Mouse (Mus musculus) liver, embryonic 16.5 days (tissue): ENCODE data around the gene Metap1d. TPM values are rescaled to one million over a fixed set of nuclear protein-coding genes. Genes with fewer than 3 reads are reported as not detected.

Experiments used
- ATAC-seq: fragments of 200-750 bp; cut with Nextera tagmentation; 2 replicates; pipeline ENCODE4 v1.8.0; 2017; ENCODE audit warnings: low read depth, mild to moderate bottlenecking, moderate number of reproducible peaks, moderate library complexity
- H3K27ac ChIP-seq: fragments of 300-500 bp; sonication (generic); 2 replicates; pipeline ENCODE4 v1.5.1; 2014; ENCODE audit warnings: mild to moderate bottlenecking, low read length
- H3K27me3 ChIP-seq: fragments of 300-500 bp; sonication (generic); 2 replicates; pipeline ENCODE4 v1.6.1; 2014; ENCODE audit warnings: low read depth, low read length, mixed read lengths; ENCODE audit not compliant: control insufficient read depth, insufficient read depth
- H3K36me3 ChIP-seq: fragments of 300-500 bp; sonication (generic); 2 replicates; pipeline ENCODE4 v1.6.1; 2014; ENCODE audit warnings: mild to moderate bottlenecking; ENCODE audit not compliant: control insufficient read depth, insufficient read depth
- H3K4me1 ChIP-seq: fragments of 300-500 bp; sonication (generic); 2 replicates; pipeline ENCODE4 v1.6.1; 2014; ENCODE audit warnings: low read depth, low read length, mixed read lengths; ENCODE audit not compliant: control insufficient read depth
- H3K4me2 ChIP-seq: fragments of 300-500 bp; sonication (generic); 2 replicates; pipeline ENCODE4 v1.6.1; 2014; ENCODE audit warnings: low read depth, low read length, mixed read lengths
- H3K4me3 ChIP-seq: fragments of 300-500 bp; sonication (generic); 2 replicates; pipeline ENCODE4 v1.5.1; 2014; ENCODE audit warnings: low read depth, mild to moderate bottlenecking, low read length
- H3K9ac ChIP-seq: fragments of 300-500 bp; sonication (generic); 2 replicates; pipeline ENCODE4 v1.6.1; 2014; ENCODE audit warnings: low read depth, low read length
- H3K9me3 ChIP-seq: fragments of 300-500 bp; sonication (generic); replicated peaks from 2 replicates; pipeline ENCODE4 v1.6.1; 2016; ENCODE audit warnings: low read length; ENCODE audit not compliant: control insufficient read depth
- whole genome bisulfite sequencing: fragments of 180-500 bp; shearing (Covaris S2); extraction: QIAGEN DNeasy Blood & Tissue Kit; methylation state at CpG from one replicate; pipeline ENCODE4 v1.1.7; 2014; ENCODE audit not compliant: insufficient replicate concordance; 5-methylcytosine and 5-hydroxymethylcytosine counted together
- polyA plus RNA-seq: library from polyadenylated mRNA; unstranded; fragments of >200 nt; fragmentation: Nextera tagmentation; extraction: Ambion mirVana; gene quantifications from 2 replicates; pipeline ENCODE4 v1.2.1, GENCODE M21; 2015

Gene Metap1d
- polyA plus RNA-seq, 1 experiment from 2014 or later, result 24.9 TPM

DNA sequence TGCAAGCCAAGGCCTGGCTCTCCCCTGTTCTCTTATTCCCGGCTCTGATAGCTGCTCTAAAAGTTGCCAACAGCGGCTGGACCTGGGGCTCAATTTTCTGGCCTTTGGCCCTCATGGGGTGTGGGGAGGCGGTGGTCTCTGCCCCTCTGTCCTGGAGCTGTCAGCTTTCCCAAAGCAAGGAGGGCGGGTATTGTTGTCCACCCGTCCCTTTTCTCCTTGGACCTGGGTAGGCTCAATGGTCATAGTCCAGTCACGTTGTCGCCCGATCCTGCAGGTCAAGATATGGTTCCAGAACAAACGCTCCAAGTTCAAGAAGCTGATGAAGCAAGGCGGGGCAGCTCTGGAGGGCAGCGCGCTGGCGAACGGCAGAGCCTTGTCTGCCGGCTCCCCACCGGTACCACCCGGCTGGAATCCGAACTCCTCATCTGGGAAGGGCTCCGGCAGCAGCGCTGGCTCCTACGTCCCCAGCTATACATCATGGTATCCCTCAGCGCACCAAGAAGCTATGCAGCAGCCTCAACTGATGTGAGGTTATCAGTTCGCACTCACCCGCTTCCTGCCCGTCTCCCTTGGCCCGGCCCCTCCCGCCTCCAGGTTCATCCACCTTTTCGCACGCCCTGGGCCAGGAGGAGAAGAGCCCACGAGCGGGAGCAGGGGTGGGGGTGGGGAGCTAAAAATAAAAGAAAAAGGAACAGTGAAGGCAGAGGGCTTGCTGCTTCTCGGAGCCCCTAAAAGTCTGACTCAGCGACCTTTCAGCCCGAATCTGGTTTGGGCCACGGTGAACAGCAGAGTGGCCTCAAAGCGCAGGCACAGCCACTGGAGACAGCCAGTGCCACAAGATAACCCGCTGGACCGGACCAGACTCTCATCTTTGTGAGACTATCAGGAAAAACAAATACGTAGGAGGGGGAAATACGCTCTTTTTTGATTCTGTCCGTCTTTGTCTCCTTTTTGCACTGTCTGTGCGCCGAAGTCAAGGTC, 79.2 kb downstream of the Metap1d start:
- no peaks in the 10 kb centered on the region for H3K36me3 ChIP-seq
- ATAC-seq, result no peak
- peaks cover 14% of the 10 kb centered on the region for H3K4me1 ChIP-seq
- no peak overlapping the region for H3K4me2 ChIP-seq
- H3K4me3 ChIP-seq, result no peak overlapping the region
- 1% methylated on average over 43 of the region's 43 CpGs for WGBS
- peaks cover 97% of the 10 kb centered on the region for H3K27me3 ChIP-seq
- H3K27ac ChIP-seq, result no peak overlapping the region
- H3K9me3 ChIP-seq, result no peaks in the 10 kb centered on the region
- H3K9ac ChIP-seq, result no peak overlapping the region

GRCm38 (mm10) chr2:71533094-71533493, 80.0 kb downstream of the Metap1d start:
- no peak overlapping the region for H3K4me3 ChIP-seq
- no peak overlapping the region for H3K9ac ChIP-seq
- peaks cover 97% of the 10 kb centered on the region for H3K27me3 ChIP-seq
- H3K36me3 ChIP-seq, result no peaks in the 10 kb centered on the region
- H3K4me1 ChIP-seq, result peaks cover 14% of the 10 kb centered on the region
- no peaks in the 10 kb centered on the region for H3K9me3 ChIP-seq
- no peak overlapping the region for H3K27ac ChIP-seq
- 7% methylated on average over 5 of the region's 5 CpGs for WGBS
- ATAC-seq, result no peak
- no peak overlapping the region for H3K4me2 ChIP-seq

- no peak overlapping the region for H3K9ac ChIP-seq
- no peak overlapping the region for H3K27ac ChIP-seq
- no peak overlapping the region for H3K4me2 ChIP-seq
- no peak overlapping the region for H3K4me3 ChIP-seq
- H3K27me3 ChIP-seq, result peaks cover 97% of the 10 kb centered on the region
- no peaks in the 10 kb centered on the region for H3K36me3 ChIP-seq
- 1% methylated on average over 20 of the region's 20 CpGs for WGBS
- H3K4me1 ChIP-seq, result peaks cover 6% of the 10 kb centered on the region
- no peak for ATAC-seq
- H3K9me3 ChIP-seq, result no peaks in the 10 kb centered on the region
These were observed 81.4 kb downstream of the Metap1d start for GRCm38 (mm10) chr2:71534242-71535052.

DNA sequence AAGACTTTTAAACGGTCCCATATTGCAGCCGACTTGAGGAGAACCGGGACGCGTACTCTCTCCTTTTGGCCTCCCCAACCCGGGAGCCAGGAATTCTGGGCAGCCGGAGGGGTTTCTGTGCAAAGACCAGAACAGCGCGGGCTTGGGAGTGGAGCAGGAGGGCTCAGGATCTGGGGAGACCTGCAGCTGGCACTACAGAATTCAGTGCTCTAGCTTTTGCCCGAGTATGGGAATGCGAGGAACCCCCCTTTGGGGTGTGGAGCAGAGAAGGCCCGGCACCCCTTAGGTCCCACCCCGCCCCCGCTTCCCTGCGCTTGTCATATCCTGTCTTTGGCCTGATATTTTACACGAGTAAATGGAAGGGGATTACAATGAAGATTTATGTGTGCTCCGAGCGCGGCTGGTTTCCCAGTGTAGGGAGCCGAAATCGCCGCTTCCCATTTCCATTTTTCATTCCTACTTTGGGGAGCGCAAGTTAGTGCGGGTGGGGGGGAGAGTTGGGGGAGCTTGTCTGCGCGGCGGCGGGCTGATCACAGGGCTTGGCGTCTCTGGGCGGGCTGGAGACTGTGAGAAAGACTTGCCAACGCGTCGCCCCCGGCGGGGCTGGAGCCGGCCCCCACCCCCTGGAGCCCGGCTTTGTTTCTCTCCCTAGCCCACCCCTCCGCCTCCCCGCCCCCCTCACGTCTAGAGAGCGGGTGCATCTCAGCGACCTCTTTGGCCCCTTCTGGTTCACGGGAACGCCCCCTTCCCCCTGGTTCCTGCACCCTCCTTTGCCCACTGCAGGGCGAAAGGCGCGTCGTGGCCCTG, 87.7 kb downstream of the Metap1d start:
- Histone ChIP-seq H3K9me3 (no peaks in the 10 kb centered on the region), H3K4me2 (no peak overlapping the region), H3K9ac (no peak overlapping the region), H3K27me3 (peaks cover 100% of the 10 kb centered on the region), H3K4me3 (no peak overlapping the region; the same call in 1 of the 2 replicates), H3K27ac (no peak overlapping the region), H3K4me1 (peaks cover 9% of the 10 kb centered on the region), H3K36me3 (no peaks in the 10 kb centered on the region)
- WGBS, result 2% methylated on average over 48 of the region's 48 CpGs
- ATAC-seq, result no peak

GRCm38 (mm10) chr2:71541418-71542226, 88.5 kb downstream of the Metap1d start:
- H3K4me2 ChIP-seq, result no peak overlapping the region
- WGBS, result 3% methylated on average over 32 of the region's 37 CpGs
- H3K27me3 ChIP-seq, result peaks cover 100% of the 10 kb centered on the region
- H3K4me3 ChIP-seq, result no peak overlapping the region
- H3K36me3 ChIP-seq, result no peaks in the 10 kb centered on the region
- no peak overlapping the region for H3K9ac ChIP-seq
- H3K27ac ChIP-seq, result no peak overlapping the region
- ATAC-seq, result no peak
- H3K9me3 ChIP-seq, result no peaks in the 10 kb centered on the region
- peaks cover 16% of the 10 kb centered on the region for H3K4me1 ChIP-seq

GRCm38 (mm10) chr2:71542227-71542815, 89.2 kb downstream of the Metap1d start:
- H3K4me3 ChIP-seq, result no peak overlapping the region
- peaks cover 19% of the 10 kb centered on the region for H3K4me1 ChIP-seq
- WGBS, result 7% methylated on average over 11 of the region's 11 CpGs
- no peaks in the 10 kb centered on the region for H3K36me3 ChIP-seq
- no peak overlapping the region for H3K27ac ChIP-seq
- ATAC-seq, result no peak
- no peak overlapping the region for H3K4me2 ChIP-seq
- H3K27me3 ChIP-seq, result peaks cover 100% of the 10 kb centered on the region
- no peaks in the 10 kb centered on the region for H3K9me3 ChIP-seq
- no peak overlapping the region for H3K9ac ChIP-seq

DNA sequence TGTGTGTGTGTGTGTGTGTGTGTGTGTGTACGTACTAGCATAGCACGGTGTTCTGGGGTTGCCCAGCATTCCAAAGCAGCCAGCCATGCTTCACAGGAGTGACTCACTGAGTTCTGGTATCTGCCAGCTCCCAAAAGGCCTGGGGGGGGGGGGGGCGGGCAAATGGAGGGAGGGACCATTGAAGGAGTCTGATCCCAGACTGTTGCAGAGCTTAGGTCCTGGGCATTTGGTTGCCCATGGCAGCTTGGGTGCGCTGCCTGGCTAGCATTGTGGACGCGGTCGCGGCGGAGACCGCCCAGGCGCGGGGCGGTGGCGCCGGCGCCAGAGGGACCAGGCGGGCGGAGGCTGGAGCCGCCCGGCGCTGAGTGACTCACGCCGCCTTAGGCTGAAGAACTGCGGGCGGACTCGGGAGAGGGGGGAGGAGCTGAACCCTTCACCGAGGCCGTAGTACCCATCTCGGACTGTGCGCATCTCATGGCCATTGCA, 89.8 kb downstream of the Metap1d start:
- Histone ChIP-seq H3K27ac (no peak overlapping the region), H3K4me2 (no peak overlapping the region), H3K9ac (no peak overlapping the region), H3K27me3 (peaks cover 96% of the 10 kb centered on the region), H3K4me3 (peak overlapping the region; percentile 17; the same call in 1 of the 2 replicates), H3K9me3 (no peaks in the 10 kb centered on the region), H3K36me3 (no peaks in the 10 kb centered on the region), H3K4me1 (peaks cover 19% of the 10 kb centered on the region)
- ATAC-seq, result no peak
- WGBS, result under 1% methylated on average over 29 of the region's 30 CpGs
